Mouse (Mus musculus) neural tube, embryonic 10.5 days (tissue): ENCODE data around the gene Chrna9.

Experiments used
- DNase-seq: peaks from one replicate; pipeline ENCODE4 v3.0.0-alpha.2; 2017; ENCODE audit warnings: low spot score; ENCODE audit errors: extremely low spot score

The Chrna9 gene

GRCm38 (mm10) chr5:65934783-65935182 lies at the start of gene Chrna9:
TSS of gene Chrna9 (plus strand) at chr5:65934921.
- no peak for DNase-seq

DNA sequence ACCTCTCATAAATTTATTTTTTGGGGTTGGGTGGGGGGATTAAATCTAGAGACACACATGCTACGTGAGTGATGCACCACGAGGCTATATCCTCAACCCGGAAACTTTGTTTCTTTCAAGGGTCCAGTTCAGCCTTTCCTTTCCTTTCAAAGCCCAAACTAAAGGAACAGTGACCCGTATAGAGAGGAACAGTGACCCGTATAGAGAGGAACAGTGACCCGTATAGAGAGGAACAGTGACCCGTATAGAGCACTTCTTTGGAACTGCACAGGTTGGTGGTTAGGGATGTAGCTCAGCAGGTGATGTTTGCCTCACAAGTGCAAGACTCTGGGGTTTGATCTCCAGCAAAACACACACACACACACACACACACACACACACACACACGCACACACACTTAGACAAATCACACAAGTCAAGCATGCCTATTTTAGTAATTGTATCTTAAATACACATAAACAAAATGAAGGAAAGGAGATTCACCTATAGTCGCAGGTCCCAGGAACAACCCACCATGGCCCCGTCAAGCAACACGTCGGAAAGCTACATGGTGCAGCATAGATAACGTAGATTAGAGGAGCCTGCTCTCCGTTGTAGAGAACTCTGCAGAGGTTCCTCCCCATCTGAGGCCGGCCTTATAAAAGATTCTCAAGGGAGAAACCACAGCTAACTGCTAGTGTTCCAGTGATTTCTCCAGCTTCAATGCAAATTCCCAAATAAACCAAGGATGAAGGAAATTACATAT lies 48.9 kb upstream of the Chrna9 start:
- no peak for DNase-seq

DNA sequence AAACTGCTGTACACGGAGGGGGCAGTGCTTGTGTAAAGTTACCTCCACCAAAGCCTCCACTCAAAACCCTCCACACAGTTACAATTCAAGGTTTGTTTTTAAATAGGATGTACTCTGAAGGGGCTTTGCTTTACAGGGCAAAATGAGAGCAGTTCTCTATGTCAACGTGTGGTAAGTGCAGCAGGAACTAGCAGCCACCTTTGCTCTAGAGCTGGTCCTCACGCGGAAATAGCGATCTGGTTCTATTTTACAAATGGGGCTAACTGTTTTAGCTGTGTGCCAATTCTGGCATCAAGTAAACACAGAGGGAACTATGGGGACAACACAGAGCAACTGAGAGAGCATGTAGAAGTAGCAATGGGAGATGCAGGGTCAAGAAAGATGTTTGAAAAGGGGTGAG lies 46.6 kb upstream of the Chrna9 start:
- DNase-seq, result no peak

GRCm38 (mm10) chr5:65888998-65889397 lies 45.7 kb upstream of the Chrna9 start:
- DNase-seq, result no peak

GRCm38 (mm10) chr5:65891251-65891826 lies 43.4 kb upstream of the Chrna9 start:
- no peak for DNase-seq

- no peak for DNase-seq
Measured at GRCm38 (mm10) chr5:65895121-65895692, 39.5 kb upstream of the Chrna9 start.

GRCm38 (mm10) chr5:65895764-65896163 lies 39.0 kb upstream of the Chrna9 start:
- DNase-seq, result no peak

GRCm38 (mm10) chr5:65897731-65898130 lies 37.0 kb upstream of the Chrna9 start:
- no peak for DNase-seq

- no peak for DNase-seq
Measured at GRCm38 (mm10) chr5:65898683-65899082, 36.0 kb upstream of the Chrna9 start.

GRCm38 (mm10) chr5:65900113-65900512 lies 34.6 kb upstream of the Chrna9 start:
- DNase-seq, result no peak

GRCm38 (mm10) chr5:65900862-65901265 lies 33.9 kb upstream of the Chrna9 start:
- no peak for DNase-seq

GRCm38 (mm10) chr5:65901868-65902418 lies 32.8 kb upstream of the Chrna9 start:
- no peak for DNase-seq

- no peak for DNase-seq
Measured at GRCm38 (mm10) chr5:65902811-65903210, 31.9 kb upstream of the Chrna9 start.

DNA sequence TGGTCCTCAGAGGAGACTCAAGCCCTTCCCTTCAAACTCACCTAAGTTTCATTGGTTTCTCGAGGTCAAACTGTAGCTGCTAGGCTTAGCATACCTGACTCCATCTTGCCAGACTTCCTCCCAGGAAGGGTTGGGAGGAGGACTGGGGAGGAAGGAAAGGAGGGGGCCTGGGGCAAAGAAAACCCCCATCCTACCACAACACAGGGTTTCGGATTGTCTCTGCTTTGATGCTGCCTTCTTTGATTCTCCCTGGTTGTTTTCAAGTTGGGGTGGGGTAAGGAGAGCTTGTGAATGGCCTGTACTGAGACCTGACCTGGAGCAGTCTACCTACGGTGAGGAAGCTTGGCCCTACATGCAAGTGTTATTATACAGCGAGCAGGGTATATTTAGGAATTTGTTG lies 30.2 kb upstream of the Chrna9 start:
- DNase-seq, result no peak

- DNase-seq, result no peak
Measured at GRCm38 (mm10) chr5:65908751-65909150, 26.0 kb upstream of the Chrna9 start.

GRCm38 (mm10) chr5:65909321-65909720 lies 25.4 kb upstream of the Chrna9 start:
- DNase-seq, result no peak

- DNase-seq, result no peak
Measured at GRCm38 (mm10) chr5:65910398-65910797, 24.3 kb upstream of the Chrna9 start.

DNA sequence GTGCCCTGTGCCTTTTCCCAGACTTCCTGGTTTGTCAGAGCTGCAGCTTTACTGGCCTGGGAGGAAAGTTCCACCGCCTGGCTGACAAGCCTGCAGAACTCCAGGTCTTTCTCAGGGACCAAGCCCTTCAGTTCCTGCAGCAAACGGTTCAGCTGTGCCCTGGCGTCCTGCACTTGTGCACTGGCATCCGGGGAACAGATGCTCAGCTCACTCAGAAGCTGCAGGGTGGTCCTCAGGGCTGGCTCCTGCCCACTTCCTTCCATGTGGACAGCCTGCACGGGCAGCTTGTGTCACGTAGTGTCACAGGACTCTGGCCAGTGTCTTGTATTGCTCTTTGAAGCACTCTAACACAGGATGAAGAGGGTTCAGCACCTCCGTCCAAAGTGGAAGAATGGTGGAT lies 23.0 kb upstream of the Chrna9 start:
- no peak for DNase-seq

DNA sequence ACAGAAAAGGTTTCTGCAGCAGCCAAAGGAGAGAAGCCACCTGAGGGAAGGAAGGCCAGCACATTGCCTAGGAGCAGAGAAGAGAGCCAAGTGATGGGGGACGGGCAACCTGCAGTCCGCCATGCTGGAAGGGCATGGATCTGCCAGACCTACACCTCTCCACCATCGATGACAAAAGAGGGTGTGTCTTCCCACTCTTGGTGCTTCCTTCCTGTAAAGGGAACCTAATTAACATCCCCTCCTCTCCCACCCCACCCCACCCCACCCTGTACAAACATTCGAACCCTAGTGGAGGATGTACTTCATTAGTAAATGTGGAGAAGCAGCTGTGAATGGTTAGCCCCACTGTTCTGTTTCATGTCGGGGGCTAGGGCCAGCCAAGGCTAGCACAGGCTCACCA lies 22.5 kb upstream of the Chrna9 start:
- DNase-seq, result no peak

DNA sequence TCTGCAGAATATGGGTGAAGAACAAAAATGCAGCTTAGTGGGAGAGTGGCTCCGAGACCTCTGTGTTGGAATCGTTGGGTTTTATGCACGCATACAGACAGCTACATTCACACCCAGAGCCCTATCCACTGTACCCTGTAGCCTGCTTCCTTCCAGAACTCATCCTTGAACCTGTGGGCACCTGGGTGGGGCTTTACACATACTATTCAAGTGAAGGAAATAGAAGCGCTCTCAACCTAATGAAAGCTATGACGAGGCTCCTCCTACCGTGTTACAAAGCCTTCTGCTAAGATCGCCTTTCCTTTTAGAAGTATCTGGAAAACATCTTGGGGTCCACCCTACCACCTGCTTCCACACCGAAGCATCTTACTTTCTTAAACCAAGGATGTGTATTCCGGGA lies 21.6 kb upstream of the Chrna9 start:
- no peak for DNase-seq

GRCm38 (mm10) chr5:65914342-65914741 lies 20.4 kb upstream of the Chrna9 start:
- no peak for DNase-seq

DNA sequence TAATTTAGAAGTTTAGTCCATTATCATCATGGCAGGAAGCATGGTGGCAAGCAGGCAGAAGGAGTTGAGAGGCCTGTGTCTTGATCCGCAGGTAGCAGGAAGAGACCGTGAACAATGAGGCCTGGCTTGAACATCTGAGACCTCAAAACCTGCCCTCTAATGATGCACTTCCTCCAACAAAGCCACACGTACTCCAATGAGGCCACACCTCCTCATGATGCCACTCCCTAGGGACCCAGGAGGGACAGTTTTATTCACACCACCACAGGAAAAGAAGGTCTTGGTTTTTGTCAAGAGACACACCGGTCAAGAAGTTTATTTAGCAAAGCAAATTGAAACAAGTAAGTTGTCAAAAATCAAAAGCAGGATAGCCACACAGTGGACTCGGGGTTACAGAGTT lies 17.8 kb upstream of the Chrna9 start:
- DNase-seq, result no peak

DNA sequence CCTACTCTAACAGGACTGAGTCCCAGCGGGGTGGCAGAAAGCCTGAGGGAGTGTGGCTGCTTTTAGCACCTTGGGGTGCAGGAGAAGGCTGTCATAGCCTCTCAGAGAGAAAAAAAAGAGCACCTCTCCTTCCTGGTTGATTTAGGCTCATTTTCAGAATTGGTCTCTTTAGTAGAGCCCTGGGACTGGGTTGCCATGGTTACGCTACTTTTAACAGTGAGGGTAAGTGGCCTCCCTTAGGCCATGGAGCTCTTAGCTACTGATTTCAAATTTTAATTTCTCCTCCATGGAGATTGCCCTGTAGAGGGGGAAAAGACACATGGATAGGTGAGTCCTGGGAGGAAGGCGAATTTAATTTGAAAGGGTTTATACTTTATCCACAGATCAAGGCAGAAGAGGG lies 16.1 kb upstream of the Chrna9 start:
- DNase-seq, result no peak
